Mouse (Mus musculus): ENCODE results near the gene Amz1.

DNA sequence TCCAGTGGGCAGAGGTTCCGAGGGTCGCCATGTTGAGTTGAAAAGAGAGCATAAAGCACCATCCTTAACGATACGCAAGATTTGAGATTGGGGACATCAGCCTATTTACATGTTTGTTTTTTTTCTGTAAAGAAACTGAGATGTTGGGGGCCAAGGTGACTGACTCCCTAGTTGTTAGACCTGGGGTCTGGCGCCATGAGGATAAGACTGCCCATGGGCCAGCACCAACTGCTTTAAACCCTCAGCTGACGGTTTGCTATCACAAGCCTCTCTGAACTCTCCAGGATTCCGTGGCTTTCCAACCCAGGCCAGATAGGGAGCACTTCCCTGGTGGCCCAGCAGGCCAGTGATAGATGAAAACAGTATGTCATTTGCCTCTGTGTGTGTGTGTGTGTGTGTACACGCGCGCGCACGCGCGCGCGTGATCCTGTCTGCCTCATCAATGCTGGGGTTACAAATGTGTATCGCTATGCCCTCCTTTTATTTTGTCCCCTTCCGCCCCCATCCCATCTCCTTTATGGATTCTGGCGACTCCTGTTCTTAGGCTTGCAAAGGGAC is 21.2 kb upstream of the Amz1 start:
- TF ChIP-seq CTCF (IDR thresholded peaks at IDR 0.05; ENCODE audit: extremely low read depth, insufficient read depth, insufficient read length, insufficient replicate concordance) (no peak), POLR2A (IDR thresholded peaks at IDR 0.05; ENCODE audit: low read depth, low read length) (no peak)
